Mouse (Mus musculus) midbrain, embryonic 11.5 days (tissue): Measurements from ENCODE around the gene Atg16l1. TPM values are rescaled to one million over a fixed set of nuclear protein-coding genes. Genes with fewer than 3 reads are reported as not detected.

Experiments used
- ATAC-seq: fragments of 200-750 bp; cut with Nextera tagmentation; 2 replicates; pipeline ENCODE4 v1.8.0; 2017; ENCODE audit warnings: moderate TSS enrichment, moderate library complexity; ENCODE audit not compliant: low FRiP score
- DNase-seq: peaks from one replicate; pipeline ENCODE4 v3.0.0; 2015; ENCODE audit warnings: low spot score; ENCODE audit errors: missing footprints
- H3K27ac ChIP-seq: fragments of 300-500 bp; sonication (generic); 2 replicates; pipeline ENCODE4 v1.5.1; 2014; ENCODE audit warnings: low read depth, low read length
- H3K27me3 ChIP-seq: fragments of 300-500 bp; sonication (generic); 2 replicates; pipeline ENCODE4 v1.6.1; 2014; ENCODE audit warnings: mild to moderate bottlenecking, low read length, moderate library complexity, mixed read lengths; ENCODE audit not compliant: control insufficient read depth, insufficient read depth
- H3K36me3 ChIP-seq: fragments of 300-500 bp; sonication (generic); 2 replicates; pipeline ENCODE4 v1.6.1; 2014; ENCODE audit warnings: mild to moderate bottlenecking, low read length, moderate library complexity, mixed read lengths; ENCODE audit not compliant: control insufficient read depth, insufficient read depth
- H3K4me1 ChIP-seq: fragments of 300-500 bp; sonication (generic); 2 replicates; pipeline ENCODE4 v1.6.1; 2014; ENCODE audit warnings: low read length; ENCODE audit not compliant: control insufficient read depth, insufficient read depth
- H3K4me2 ChIP-seq: fragments of 300-500 bp; sonication (generic); 2 replicates; pipeline ENCODE4 v1.6.1; 2014; ENCODE audit warnings: mild to moderate bottlenecking, moderate library complexity
- H3K4me3 ChIP-seq: fragments of 300-500 bp; sonication (generic); 2 replicates; pipeline ENCODE4 v1.5.1; 2014; ENCODE audit warnings: low read depth, low read length
- H3K9ac ChIP-seq: fragments of 300-500 bp; sonication (generic); 2 replicates; pipeline ENCODE4 v1.6.1; 2014; ENCODE audit warnings: low read length
- H3K9me3 ChIP-seq: fragments of 300-500 bp; sonication (generic); 2 replicates; pipeline ENCODE4 v1.6.1; 2016; ENCODE audit warnings: low read length; ENCODE audit not compliant: control insufficient read depth
- WGBS: fragments of 180-500 bp; shearing (Covaris S2); extraction: QIAGEN DNeasy Blood & Tissue Kit; methylation state at CpG from one replicate; pipeline ENCODE4 v1.1.7; 2014; 5-methylcytosine and 5-hydroxymethylcytosine counted together
- polyA plus RNA-seq: library from polyadenylated mRNA; unstranded; fragments of >200 nt; fragmentation: Nextera tagmentation; extraction: Ambion mirVana; gene quantifications from 2 replicates; pipeline ENCODE4 v1.2.1, GENCODE M21; 2014

Atg16l1 gene
- polyA plus RNA-seq, result 33.7 and 35.3 TPM in 2 replicates

DNA sequence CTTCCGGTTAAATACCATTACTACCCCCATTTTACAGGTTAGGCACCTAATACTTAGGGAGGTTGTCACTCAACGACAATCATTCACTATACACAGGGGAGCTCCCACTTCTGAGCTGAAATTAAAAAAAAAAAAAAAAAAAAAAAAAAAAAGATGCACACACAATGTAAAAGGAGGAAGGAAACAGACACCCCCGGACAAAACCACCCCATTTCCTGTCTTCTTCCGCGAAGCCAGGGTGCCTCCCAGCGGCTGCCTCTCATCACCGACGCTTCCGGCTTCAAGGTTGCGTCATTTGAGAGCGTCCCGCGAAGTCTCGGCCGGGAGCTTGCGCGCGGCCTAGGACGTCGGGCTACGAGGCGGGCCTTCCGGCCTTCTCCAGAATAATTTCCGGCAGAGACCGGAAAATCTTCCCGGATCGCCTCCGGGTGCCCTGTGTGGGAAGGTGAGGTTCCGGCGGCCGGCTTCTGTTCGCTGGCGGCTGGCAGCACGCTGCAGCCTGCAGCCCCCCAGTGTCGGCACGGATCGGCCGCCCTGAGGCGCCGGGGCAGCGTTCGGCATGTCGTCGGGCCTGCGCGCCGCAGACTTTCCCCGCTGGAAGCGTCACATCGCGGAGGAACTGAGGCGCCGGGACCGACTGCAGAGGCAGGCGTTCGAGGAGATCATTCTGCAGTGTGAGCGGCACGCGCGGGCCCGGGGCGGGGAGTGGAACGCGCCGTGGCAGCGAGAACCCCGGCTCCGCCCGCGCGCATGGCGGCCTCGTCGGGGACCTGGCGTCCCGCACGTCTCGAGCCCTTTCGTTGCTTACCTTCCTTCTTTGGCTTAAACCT is at the start of gene Atg16l1:
Gene Atg16l1 (plus strand): TSS at position 230 of the 830 bp plus-strand sequence.
- Histone ChIP-seq H3K4me3 (peak within 1 kb of the TSS; percentile 97), H3K9me3 (no peaks in the 10 kb centered on the region), H3K36me3 (no peaks in the 10 kb centered on the region; the same call in 1 of the 2 replicates), H3K4me1 (peaks cover 6% of the 10 kb centered on the region), H3K27ac (peak within 1 kb of the TSS; percentile 71), H3K27me3 (no peaks in the 10 kb centered on the region), H3K9ac (peak within 1 kb of the TSS; percentile 94), H3K4me2 (peak within 1 kb of the TSS; percentile 61)
- DNase-seq, result peak; percentile 96
- WGBS, result under 1% methylated on average over 79 of the region's 79 CpGs
- ATAC-seq, result peak; percentile 99

DNA sequence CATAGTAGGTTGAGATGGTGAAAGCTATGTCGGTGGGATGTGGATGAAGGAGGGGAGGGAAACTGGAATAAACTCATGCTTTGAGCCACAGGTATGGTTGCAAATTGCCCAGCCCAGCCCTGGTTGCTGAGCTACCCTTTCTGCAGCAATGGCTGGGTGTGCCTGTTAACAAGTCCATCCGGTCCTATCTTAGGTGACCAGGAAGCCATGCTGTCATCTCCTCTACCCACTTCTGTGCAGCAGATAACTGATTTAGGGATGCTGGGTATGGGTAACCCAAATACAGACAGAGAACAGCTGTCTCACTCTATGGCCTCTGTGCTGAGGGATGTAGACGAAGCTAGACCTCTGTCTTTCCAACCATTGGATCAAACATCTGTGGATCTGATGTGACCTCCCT is 49.3 kb upstream of the Atg16l1 start:
- Histone ChIP-seq H3K36me3 (no peaks in the 10 kb centered on the region), H3K27ac (no peak overlapping the region), H3K4me1 (peaks cover 4% of the 10 kb centered on the region; the same call in 1 of the 2 replicates), H3K4me3 (no peak overlapping the region), H3K9me3 (no peaks in the 10 kb centered on the region), H3K9ac (no peak overlapping the region), H3K4me2 (no peak overlapping the region), H3K27me3 (no peaks in the 10 kb centered on the region)
- no peak for ATAC-seq
- no peak for DNase-seq
- 83% methylated on average over 3 of the region's 3 CpGs for WGBS

DNA sequence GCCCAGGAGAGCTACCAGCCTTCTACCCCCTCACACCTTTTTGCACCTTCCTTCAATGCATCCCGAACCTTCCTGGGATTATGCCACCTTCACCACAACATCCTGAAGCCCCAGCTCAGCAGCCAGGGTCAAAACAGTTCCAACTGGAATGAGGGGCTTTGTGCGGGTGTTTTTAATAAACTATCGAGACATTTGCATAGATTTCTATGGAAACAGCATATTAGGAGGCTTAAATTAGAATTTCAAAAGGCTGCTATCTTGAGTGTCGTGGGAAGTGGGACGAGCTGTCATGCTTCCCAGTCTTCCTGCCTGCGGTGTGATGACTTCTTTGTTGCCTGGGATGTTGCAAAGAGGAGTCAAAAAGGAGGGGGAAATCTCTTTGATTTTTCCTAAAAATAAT is 46.6 kb upstream of the Atg16l1 start:
- Histone ChIP-seq H3K36me3 (no peaks in the 10 kb centered on the region), H3K9ac (no peak overlapping the region), H3K4me2 (no peak overlapping the region), H3K4me1 (peaks cover 4% of the 10 kb centered on the region; the same call in 1 of the 2 replicates), H3K4me3 (no peak overlapping the region), H3K9me3 (no peaks in the 10 kb centered on the region), H3K27ac (no peak overlapping the region), H3K27me3 (no peaks in the 10 kb centered on the region)
- WGBS, result 49% methylated on average over 6 of the region's 6 CpGs
- DNase-seq (no peak), ATAC-seq (no peak)

DNA sequence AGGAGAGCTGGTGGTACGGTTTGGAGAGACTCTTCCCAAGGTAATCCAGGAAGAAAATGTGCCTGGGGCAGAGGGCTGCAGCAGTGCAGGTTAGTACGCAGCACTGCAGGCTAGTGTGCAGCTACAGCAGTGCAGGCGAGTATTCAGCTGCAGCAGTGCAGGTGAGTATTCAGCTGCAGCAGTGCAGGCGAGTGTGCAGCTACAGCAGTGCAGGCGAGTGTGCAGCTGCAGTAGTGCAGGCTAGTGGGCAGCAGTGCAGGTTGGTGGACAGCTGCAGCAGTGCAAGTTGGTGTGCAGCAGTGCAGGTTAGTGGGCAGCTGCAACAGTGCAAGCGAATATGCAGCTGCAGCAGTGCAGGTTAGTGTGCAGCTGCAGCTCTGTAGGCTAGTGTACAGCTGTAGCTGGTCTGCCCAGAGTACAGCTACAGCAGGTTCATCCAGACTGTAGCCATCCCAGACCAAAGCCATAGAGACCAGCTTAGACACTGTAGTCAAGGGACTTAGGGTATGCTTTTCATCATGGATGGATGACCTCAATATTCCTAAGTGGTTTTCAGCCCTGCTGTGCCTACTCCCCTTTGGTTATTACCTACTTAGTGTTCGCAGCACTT is 45.9 kb upstream of the Atg16l1 start:
- WGBS, result 86% methylated on average over 7 of the region's 7 CpGs
- Histone ChIP-seq H3K36me3 (no peaks in the 10 kb centered on the region), H3K4me1 (peaks cover 4% of the 10 kb centered on the region; the same call in 1 of the 2 replicates), H3K4me3 (no peak overlapping the region), H3K27ac (no peak overlapping the region), H3K9me3 (no peaks in the 10 kb centered on the region), H3K9ac (no peak overlapping the region), H3K27me3 (no peaks in the 10 kb centered on the region), H3K4me2 (no peak overlapping the region)
- ATAC-seq (no peak), DNase-seq (no peak)

DNA sequence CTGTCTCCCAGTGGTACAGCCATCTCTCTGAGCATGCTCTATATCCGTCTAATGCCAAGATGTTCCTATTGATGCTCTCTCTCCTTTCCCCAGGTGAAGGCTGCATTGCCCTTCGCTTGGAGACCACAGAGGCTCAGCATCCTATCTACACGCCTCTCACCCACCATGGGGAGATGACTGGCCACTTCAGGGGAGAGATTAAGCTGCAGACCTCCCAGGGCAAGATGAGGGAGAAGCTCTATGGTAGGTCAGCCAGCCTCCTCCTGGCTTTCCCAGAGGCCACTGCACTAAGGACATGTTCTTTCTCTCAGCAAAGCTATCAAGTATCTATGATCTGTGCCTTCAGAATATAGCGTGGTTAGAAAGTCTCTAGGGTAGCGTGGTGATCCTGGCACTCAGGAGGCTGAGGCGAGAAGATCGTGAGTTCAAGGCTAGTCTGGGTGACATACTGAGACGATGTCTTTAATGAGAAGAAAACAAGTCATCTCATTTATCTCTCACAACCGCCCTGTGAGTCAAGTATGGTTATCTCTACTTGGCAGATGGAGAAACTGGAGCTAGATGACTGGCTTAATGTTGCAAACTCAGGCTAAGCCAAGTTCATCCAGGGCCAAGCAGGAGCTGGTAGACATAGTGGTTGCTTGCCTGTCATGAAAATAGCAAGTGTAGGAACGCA is 43.6 kb upstream of the Atg16l1 start:
- ATAC-seq (no peak), DNase-seq (no peak)
- Histone ChIP-seq H3K27ac (no peak overlapping the region), H3K4me2 (no peak overlapping the region), H3K9me3 (no peaks in the 10 kb centered on the region), H3K9ac (no peak overlapping the region), H3K27me3 (no peaks in the 10 kb centered on the region), H3K36me3 (no peaks in the 10 kb centered on the region), H3K4me1 (peaks cover 4% of the 10 kb centered on the region; the same call in 1 of the 2 replicates), H3K4me3 (no peak overlapping the region)
- 85% methylated on average over 10 of the region's 10 CpGs for WGBS

DNA sequence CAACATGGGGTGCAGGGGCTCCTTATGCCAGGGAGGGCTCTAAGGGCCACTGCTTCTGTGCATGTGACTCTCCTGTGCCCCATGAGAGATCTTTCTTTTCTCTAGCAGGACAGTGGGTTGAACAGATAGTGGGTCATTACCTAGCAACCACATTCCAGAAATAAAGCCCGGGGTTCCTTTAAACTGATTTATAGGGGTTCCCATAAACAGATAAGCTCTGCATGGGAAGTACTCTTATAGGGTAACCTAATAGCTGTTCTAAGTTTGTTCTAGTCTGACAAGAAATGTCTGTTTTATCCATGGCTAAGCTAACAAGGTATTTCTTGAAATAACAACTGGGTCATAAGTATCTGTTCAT is 43.1 kb upstream of the Atg16l1 start:
- Histone ChIP-seq H3K4me3 (no peak overlapping the region), H3K4me1 (peaks cover 4% of the 10 kb centered on the region; the same call in 1 of the 2 replicates), H3K9ac (no peak overlapping the region), H3K36me3 (no peaks in the 10 kb centered on the region), H3K27ac (no peak overlapping the region), H3K4me2 (no peak overlapping the region), H3K9me3 (no peaks in the 10 kb centered on the region), H3K27me3 (no peaks in the 10 kb centered on the region)
- ATAC-seq, result no peak
- 90% methylated on average over 1 of the region's 1 CpGs for WGBS
- DNase-seq, result no peak

DNA sequence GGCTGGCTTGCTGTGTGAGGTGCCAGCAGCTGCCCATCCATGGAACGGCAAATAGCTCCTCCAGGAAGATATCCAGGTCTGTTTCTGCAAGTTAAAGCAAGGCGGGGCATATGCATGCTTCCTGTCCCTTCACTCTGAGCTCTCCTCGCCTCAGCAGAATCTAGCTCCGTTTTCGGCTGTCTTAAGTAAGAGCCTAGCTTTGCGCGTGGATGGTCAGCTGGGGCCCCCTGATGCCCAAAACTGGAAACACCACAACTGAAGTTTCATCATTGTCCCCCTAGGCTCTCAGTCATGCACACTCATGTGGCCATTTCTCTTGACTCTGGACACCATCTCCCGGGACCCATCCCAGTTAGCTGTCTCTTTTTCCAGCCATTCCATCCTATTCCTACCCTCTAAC is 34.3 kb upstream of the Atg16l1 start:
- no peaks in the 10 kb centered on the region for H3K27me3 ChIP-seq

DNA sequence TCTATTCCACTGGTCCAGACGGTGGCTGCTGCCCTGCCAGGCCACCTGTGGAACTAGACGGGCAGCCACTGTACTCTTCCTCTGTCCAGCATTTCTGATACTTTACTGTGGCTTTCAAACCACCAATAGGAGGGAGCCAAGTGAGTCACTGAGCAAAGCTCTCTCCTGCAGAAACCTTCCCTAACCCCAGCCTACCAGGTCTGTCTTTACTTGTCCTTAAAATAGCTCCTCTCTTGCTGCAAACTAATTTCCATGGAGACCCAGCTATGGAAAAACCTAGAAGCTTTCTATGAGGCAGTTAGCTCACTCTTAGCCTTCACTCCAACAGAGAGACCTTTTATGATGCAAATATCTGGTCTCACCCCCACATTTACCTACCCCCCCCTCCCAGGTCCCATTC is 33.6 kb upstream of the Atg16l1 start:
- H3K4me1 ChIP-seq, result no peaks in the 10 kb centered on the region
- no peaks in the 10 kb centered on the region for H3K9me3 ChIP-seq
- no peak overlapping the region for H3K27ac ChIP-seq
- no peaks in the 10 kb centered on the region for H3K27me3 ChIP-seq
- 56% methylated on average over 2 of the region's 2 CpGs for WGBS
- no peak overlapping the region for H3K9ac ChIP-seq
- no peak for ATAC-seq
- H3K4me3 ChIP-seq, result no peak overlapping the region
- no peak for DNase-seq
- H3K36me3 ChIP-seq, result no peaks in the 10 kb centered on the region
- H3K4me2 ChIP-seq, result no peak overlapping the region

More for the DNA sequence above, 34.3 kb upstream of the Atg16l1 start:
- Histone ChIP-seq H3K9ac (no peak overlapping the region), H3K27ac (no peak overlapping the region), H3K9me3 (no peaks in the 10 kb centered on the region), H3K4me3 (no peak overlapping the region), H3K36me3 (no peaks in the 10 kb centered on the region), H3K4me1 (no peaks in the 10 kb centered on the region), H3K4me2 (no peak overlapping the region)
- WGBS, result 36% methylated on average over 8 of the region's 8 CpGs
- ATAC-seq, result no peak
- DNase-seq, result peak; percentile 83

DNA sequence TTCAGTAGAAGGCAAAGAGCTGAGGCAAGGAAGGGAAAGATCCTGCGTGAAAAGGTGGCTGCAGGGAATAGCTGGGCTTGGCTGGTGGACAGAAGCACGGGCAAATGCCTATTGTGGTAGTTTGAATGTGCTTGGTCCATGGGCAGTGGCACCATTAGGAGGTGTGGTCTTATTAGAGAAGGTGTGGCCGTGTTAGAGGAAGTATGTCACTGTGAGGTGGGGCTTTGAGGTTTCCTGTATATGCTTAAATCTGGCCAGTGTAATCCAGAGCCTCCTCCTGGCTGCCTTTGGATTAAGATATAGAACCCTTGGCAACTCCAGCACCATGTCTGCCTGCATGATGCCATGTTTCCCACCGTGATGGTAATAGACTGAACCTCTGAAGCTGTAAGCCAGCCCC is 32.3 kb upstream of the Atg16l1 start:
- no peaks in the 10 kb centered on the region for H3K9me3 ChIP-seq
- H3K27ac ChIP-seq, result no peak overlapping the region
- ATAC-seq (no peak), DNase-seq (no peak)
- H3K4me1 ChIP-seq, result no peaks in the 10 kb centered on the region
- no peak overlapping the region for H3K4me3 ChIP-seq
- H3K4me2 ChIP-seq, result no peak overlapping the region
- WGBS, result 76% methylated on average over 4 of the region's 4 CpGs
- no peaks in the 10 kb centered on the region for H3K36me3 ChIP-seq
- no peaks in the 10 kb centered on the region for H3K27me3 ChIP-seq
- no peak overlapping the region for H3K9ac ChIP-seq
